In the genomic region with DNA sequence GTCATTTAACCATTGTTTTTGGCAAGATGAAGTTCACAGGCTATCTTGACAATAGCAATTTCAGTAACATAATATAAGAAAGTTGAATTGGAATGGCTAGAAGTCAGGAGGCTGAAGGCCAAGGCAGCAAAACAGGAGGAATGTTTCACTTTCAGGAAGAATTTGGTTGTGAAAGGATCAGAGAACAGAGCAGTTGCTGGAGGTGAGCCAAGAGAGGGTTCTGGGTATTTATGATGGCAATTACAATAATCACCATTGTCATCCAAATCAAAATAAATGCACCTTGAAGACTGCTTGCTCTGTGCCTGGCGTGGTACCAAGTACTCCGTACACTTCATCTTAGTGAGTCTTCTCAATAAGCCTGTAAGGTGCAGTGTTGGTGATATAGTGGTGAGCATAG, we compare ENCODE assay signal across 18 mouse cellular contexts.
"Had no signal": no experiment of that assay in that cellular context is flagged by ENCODE, and none has a peak within 500 bp of the region (broad histone marks: within the 10 kb centered on the region; RNA-seq: fewer than 3 reads in every experiment).

No protein-coding gene starts in this region.

- H3K9ac ChIP-seq: limb, embryonic 13.5 days; liver, embryonic 13.5 days; neural tube, embryonic 12.5 days; neural tube, embryonic 15.5 days had no signal

- H3K27ac ChIP-seq: limb, embryonic 13.5 days; liver, embryonic 13.5 days; neural tube, embryonic 12.5 days; neural tube, embryonic 15.5 days; stomach, postnatal 0 days had no signal

- H3K4me1 ChIP-seq: limb, embryonic 13.5 days; liver, embryonic 13.5 days; neural tube, embryonic 12.5 days had no signal

- H3K9me3 ChIP-seq: limb, embryonic 13.5 days; liver, embryonic 13.5 days; neural tube, embryonic 12.5 days; neural tube, embryonic 15.5 days had no signal

- H3K4me2 ChIP-seq: limb, embryonic 13.5 days; liver, embryonic 13.5 days; midbrain, embryonic 11.5 days; neural tube, embryonic 12.5 days; neural tube, embryonic 15.5 days had no signal

- DNase-seq: kidney, adult 18-20 months; kidney, adult 9 months; kidney, postnatal 14 days; kidney, postnatal 4 days; left cerebral cortex, postnatal 4 days; liver, embryonic 13.5 days; midbrain, embryonic 14.5 days; right cerebral cortex, adult 18-20 months; right cerebral cortex, postnatal 14 days; right cerebral cortex, postnatal 4 days; thymus, adult 2 months; thymus, postnatal 14 days; thymus, postnatal 4 days had no signal

- H3K36me3 ChIP-seq: limb, embryonic 13.5 days; liver, embryonic 13.5 days; neural tube, embryonic 12.5 days; neural tube, embryonic 15.5 days had no signal

- H3K27me3 ChIP-seq: limb, embryonic 13.5 days; liver, embryonic 13.5 days; neural tube, embryonic 12.5 days; neural tube, embryonic 15.5 days had no signal

- H3K4me3 ChIP-seq: limb, embryonic 13.5 days; liver, embryonic 13.5 days; neural tube, embryonic 12.5 days; neural tube, embryonic 15.5 days had no signal
